Mouse (Mus musculus): ENCODE data around the gene Adora2b. TPM values are rescaled to one million over a fixed set of nuclear protein-coding genes. Genes with fewer than 3 reads are reported as not detected.

The Adora2b gene
- polyA plus RNA-seq, 1 experiment from 2014 or later = 1.1 TPM

DNA sequence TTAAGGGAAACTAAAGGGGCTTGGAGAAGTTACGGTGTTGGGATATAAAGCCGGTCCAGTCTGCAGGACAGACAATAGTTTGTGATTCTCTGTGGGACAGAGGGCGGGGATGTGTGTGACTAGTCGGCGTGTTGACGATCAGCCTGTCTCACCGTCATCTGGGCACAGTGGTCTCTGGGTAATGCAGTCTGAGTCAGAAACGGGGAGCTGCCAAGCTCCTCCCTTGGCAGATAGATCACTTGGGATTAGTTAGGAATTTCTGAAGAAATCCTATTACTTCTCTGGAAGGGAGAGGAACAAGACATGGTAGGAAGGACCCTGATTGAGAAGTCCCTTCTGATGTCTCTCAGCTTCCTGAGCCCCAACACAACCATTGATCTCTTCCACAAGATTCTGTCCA, 4.9 kb upstream of the Adora2b start:
- H3K79me2 ChIP-seq (ENCODE audit: inconsistent target) = no peaks in the 10 kb centered on the region
- WGBS (ENCODE audit: missing documents) = 97% methylated on average over 8 of the region's 8 CpGs
- no peaks in the 10 kb centered on the region for H3K36me3 ChIP-seq (ENCODE audit: inconsistent target)
- H3K27ac ChIP-seq = no peak overlapping the region
- no peak overlapping the region for H3K4me3 ChIP-seq (ENCODE audit: inconsistent target)

GRCm38 (mm10) chr11:62244471-62244870, 4.3 kb upstream of the Adora2b start:
- no peaks in the 10 kb centered on the region for H3K79me2 ChIP-seq (ENCODE audit: inconsistent target)
- H3K27ac ChIP-seq = no peak overlapping the region
- no peaks in the 10 kb centered on the region for H3K36me3 ChIP-seq (ENCODE audit: inconsistent target)
- no peak overlapping the region for H3K4me3 ChIP-seq (ENCODE audit: inconsistent target)
- 89% methylated on average over 4 of the region's 4 CpGs for WGBS (ENCODE audit: missing documents)

DNA sequence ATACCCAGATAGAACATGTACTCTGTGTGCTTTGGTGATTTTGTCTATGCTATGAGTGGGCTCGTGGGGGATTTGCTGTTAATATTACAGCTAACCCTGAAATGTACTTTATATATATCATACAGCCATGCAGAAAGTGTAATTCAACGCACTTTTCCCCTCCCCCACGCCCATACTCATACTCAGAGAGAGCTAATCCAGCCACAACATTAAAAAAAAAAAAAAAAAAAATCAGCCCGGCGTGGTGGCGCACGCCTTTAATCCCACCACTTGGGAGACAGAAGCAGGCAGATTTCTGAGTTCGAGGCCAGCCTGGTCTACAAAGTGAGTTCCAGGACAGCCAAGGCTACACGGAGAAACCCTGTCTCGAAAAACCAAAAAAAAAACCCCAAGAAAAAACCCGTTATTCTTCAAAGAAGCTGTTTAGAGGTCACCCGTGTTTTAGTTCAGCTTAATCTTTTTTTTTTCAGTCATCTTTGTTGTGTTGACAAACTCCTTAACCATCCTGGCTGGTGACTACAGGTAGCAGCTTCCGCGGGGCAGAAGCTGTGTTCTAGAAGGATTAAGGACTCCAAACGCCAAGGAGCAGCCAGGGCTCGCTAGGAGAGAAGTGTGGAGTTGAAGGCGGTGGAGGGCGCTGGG, 904 bp upstream of the Adora2b start:
- H3K4me3 ChIP-seq (ENCODE audit: inconsistent target) = peak overlapping the region; percentile 47
- 22% methylated on average over 12 of the region's 18 CpGs for whole genome bisulfite sequencing (ENCODE audit: missing documents)
- no peak overlapping the region for H3K27ac ChIP-seq
- no peaks in the 10 kb centered on the region for H3K36me3 ChIP-seq (ENCODE audit: inconsistent target)
- peaks cover 3% of the 10 kb centered on the region; the same call in 1 of the 2 replicates for H3K79me2 ChIP-seq (ENCODE audit: inconsistent target)

DNA sequence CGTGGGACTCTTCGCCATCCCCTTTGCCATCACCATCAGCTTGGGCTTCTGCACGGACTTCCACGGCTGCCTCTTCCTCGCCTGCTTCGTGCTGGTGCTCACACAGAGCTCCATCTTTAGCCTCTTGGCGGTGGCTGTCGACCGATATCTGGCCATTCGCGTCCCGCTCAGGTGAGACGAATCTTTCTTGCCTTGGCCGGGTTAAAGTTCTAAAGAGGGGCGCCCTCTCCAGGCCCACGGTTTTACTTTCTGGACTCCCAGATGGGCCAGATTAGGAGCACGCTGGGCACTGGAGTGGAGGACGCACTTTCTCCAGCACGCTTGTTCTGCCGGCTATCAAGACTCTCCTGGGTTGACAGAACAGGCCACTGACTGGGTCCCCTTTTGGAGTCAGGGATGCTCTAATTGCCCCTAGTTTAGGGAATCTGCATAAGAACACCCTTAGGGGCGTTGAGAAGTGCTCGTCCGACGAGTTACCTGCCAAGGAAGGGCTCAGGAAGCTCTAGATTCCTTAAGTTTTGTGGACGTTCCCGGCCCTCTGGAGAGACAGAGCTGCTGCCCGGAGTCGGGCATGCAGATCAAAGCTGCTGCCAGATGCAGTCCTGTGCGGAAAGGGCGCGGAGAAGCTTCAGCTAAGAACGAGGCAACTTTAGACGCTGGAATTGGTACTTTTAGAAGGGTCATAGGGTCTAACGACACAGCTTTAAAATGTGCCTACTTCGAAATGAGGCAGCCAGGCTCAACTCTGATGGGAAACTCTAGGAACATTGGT, 668 bp downstream of the Adora2b start:
- WGBS (ENCODE audit: missing documents) = 16% methylated on average over 35 of the region's 35 CpGs
- H3K79me2 ChIP-seq (ENCODE audit: inconsistent target) = peaks cover 8% of the 10 kb centered on the region; the same call in 1 of the 2 replicates
- H3K36me3 ChIP-seq (ENCODE audit: inconsistent target) = no peaks in the 10 kb centered on the region
- no peak overlapping the region for H3K27ac ChIP-seq
- H3K4me3 ChIP-seq (ENCODE audit: inconsistent target) = peak overlapping the region; percentile 47

- no peaks in the 10 kb centered on the region for H3K36me3 ChIP-seq (ENCODE audit: inconsistent target)
- H3K27ac ChIP-seq = peak overlapping the region; percentile 46
- H3K79me2 ChIP-seq (ENCODE audit: inconsistent target) = peaks cover 8% of the 10 kb centered on the region; the same call in 1 of the 2 replicates
- WGBS (ENCODE audit: missing documents) = 5% methylated on average over 11 of the region's 11 CpGs
- H3K4me3 ChIP-seq (ENCODE audit: inconsistent target) = peak overlapping the region; percentile 47; the same call in 1 of the 2 replicates
Measured at GRCm38 (mm10) chr11:62251047-62251446, 2.3 kb downstream of the Adora2b start.

GRCm38 (mm10) chr11:62253380-62253779, 4.6 kb downstream of the Adora2b start:
- Histone ChIP-seq H3K79me2 (ENCODE audit: inconsistent target) (peaks cover 12% of the 10 kb centered on the region; the same call in 1 of the 2 replicates), H3K36me3 (ENCODE audit: inconsistent target) (no peaks in the 10 kb centered on the region), H3K27ac (no peak overlapping the region), H3K4me3 (ENCODE audit: inconsistent target) (no peak overlapping the region)
- 96% methylated on average over 5 of the region's 5 CpGs for WGBS (ENCODE audit: missing documents)

GRCm38 (mm10) chr11:62259214-62259613, 10.4 kb downstream of the Adora2b start:
- no peaks in the 10 kb centered on the region for H3K36me3 ChIP-seq (ENCODE audit: inconsistent target)
- WGBS (ENCODE audit: missing documents) = 60% methylated on average over 3 of the region's 5 CpGs
- no peak overlapping the region for H3K4me3 ChIP-seq (ENCODE audit: inconsistent target)
- no peak overlapping the region for H3K27ac ChIP-seq
- peaks cover 4% of the 10 kb centered on the region; the same call in 1 of the 2 replicates for H3K79me2 ChIP-seq (ENCODE audit: inconsistent target)

DNA sequence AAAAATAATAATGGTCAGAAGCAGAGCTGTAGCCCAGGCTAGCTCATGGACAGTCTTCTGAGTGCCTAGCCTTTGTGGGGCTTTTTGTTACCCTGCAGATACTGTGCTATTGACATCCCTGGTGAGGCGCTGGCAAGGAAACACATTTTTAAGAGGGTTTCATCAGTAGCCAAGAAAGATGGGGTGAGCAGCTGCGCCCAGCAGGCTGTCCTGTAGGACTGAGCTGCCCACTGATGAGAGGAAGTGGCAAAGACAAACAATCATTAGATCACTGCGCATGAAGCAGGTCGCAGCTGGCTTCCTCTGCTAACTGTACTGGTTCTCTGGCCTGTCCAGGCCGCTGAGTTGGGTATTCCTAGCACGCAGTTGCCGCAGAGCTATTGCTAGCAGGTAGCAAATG, 14.8 kb downstream of the Adora2b start:
- H3K4me3 ChIP-seq (ENCODE audit: inconsistent target) = no peak overlapping the region
- no peaks in the 10 kb centered on the region; the same call in 1 of the 2 replicates for H3K79me2 ChIP-seq (ENCODE audit: inconsistent target)
- no peaks in the 10 kb centered on the region; the same call in 1 of the 2 replicates for H3K36me3 ChIP-seq (ENCODE audit: inconsistent target)
- 89% methylated on average over 7 of the region's 7 CpGs for WGBS (ENCODE audit: missing documents)
- no peak overlapping the region for H3K27ac ChIP-seq

GRCm38 (mm10) chr11:62264018-62264417, 15.2 kb downstream of the Adora2b start:
- H3K27ac ChIP-seq = no peak overlapping the region
- H3K79me2 ChIP-seq (ENCODE audit: inconsistent target) = no peaks in the 10 kb centered on the region; the same call in 1 of the 2 replicates
- WGBS (ENCODE audit: missing documents) = 86% methylated on average over 7 of the region's 7 CpGs
- no peak overlapping the region for H3K4me3 ChIP-seq (ENCODE audit: inconsistent target)
- no peaks in the 10 kb centered on the region; the same call in 1 of the 2 replicates for H3K36me3 ChIP-seq (ENCODE audit: inconsistent target)

GRCm38 (mm10) chr11:62265642-62266041, 16.9 kb downstream of the Adora2b start:
- Histone ChIP-seq H3K36me3 (ENCODE audit: inconsistent target) (no peaks in the 10 kb centered on the region; the same call in 1 of the 2 replicates), H3K4me3 (ENCODE audit: inconsistent target) (no peak overlapping the region), H3K27ac (no peak overlapping the region), H3K79me2 (ENCODE audit: inconsistent target) (no peaks in the 10 kb centered on the region; the same call in 1 of the 2 replicates)
- 91% methylated on average over 7 of the region's 7 CpGs for WGBS (ENCODE audit: missing documents)

DNA sequence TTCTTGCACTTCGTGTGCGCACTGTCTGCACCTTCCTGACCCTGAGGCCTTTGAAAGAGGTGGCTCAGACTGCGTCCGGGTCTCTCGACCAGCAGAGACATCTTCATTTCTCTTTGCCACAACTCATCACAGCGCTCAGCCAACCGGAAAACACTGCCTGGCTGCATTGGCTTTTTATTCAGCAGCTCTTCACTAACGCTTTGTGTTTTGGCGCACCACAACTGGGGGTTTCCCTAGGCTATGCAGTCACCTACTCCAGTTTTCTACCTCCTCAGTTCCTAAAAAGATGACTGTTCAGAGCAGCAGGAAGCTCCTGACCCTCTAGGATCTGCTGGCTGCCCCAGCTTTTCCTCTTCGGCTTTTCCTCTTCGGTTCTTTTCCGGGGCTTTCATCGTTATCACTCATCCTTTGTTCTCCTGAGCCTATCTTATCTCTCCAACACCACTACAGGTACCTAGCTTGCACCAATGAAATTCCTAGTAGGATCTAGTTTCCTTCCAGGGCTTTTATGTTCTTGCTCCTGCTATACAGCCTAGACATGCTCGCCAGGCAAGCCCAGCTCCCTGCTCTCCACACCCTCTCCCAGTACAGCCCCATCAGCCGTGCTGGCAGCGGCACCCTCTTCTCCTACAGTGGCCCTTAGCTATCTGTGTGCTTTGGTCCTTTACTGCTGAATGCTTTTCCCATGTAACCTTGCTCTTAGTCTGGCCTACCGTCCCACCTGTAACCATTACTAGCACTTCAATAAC, 17.9 kb downstream of the Adora2b start:
- H3K27ac ChIP-seq = no peak overlapping the region

GRCm38 (mm10) chr11:62268381-62268780, 19.6 kb downstream of the Adora2b start:
- 75% methylated on average over 8 of the region's 8 CpGs for WGBS (ENCODE audit: missing documents)
- Histone ChIP-seq H3K27ac (no peak overlapping the region), H3K79me2 (ENCODE audit: inconsistent target) (no peaks in the 10 kb centered on the region; the same call in 1 of the 2 replicates), H3K36me3 (ENCODE audit: inconsistent target) (no peaks in the 10 kb centered on the region; the same call in 1 of the 2 replicates), H3K4me3 (ENCODE audit: inconsistent target) (no peak overlapping the region)

More for the DNA sequence above, 17.9 kb downstream of the Adora2b start:
- Histone ChIP-seq H3K4me3 (ENCODE audit: inconsistent target) (no peak overlapping the region), H3K36me3 (ENCODE audit: inconsistent target) (no peaks in the 10 kb centered on the region; the same call in 1 of the 2 replicates), H3K79me2 (ENCODE audit: inconsistent target) (no peaks in the 10 kb centered on the region; the same call in 1 of the 2 replicates)
- 97% methylated on average over 17 of the region's 17 CpGs for WGBS (ENCODE audit: missing documents)

GRCm38 (mm10) chr11:62269097-62269496, 20.3 kb downstream of the Adora2b start:
- 90% methylated on average over 12 of the region's 12 CpGs for WGBS (ENCODE audit: missing documents)
- H3K79me2 ChIP-seq (ENCODE audit: inconsistent target) = no peaks in the 10 kb centered on the region
- H3K36me3 ChIP-seq (ENCODE audit: inconsistent target) = no peaks in the 10 kb centered on the region; the same call in 1 of the 2 replicates

GRCm38 (mm10) chr11:62270851-62271250, 22.1 kb downstream of the Adora2b start:
- WGBS (ENCODE audit: missing documents) = 87% methylated on average over 5 of the region's 5 CpGs
- H3K4me3 ChIP-seq (ENCODE audit: inconsistent target) = no peak overlapping the region
- no peak overlapping the region for H3K27ac ChIP-seq
- no peaks in the 10 kb centered on the region for H3K79me2 ChIP-seq (ENCODE audit: inconsistent target)
- no peaks in the 10 kb centered on the region; the same call in 1 of the 2 replicates for H3K36me3 ChIP-seq (ENCODE audit: inconsistent target)

More at GRCm38 (mm10) chr11:62269097-62269496, 20.3 kb downstream of the Adora2b start:
- no peak overlapping the region for H3K4me3 ChIP-seq (ENCODE audit: inconsistent target)
- no peak overlapping the region for H3K27ac ChIP-seq
